Mouse (Mus musculus) kidney, adult 18-20 months (tissue): Measurements from ENCODE around the gene Jakmip3.

Experiments used
- DNase-seq: peaks from one replicate; pipeline ENCODE4 v3.0.0; 2021

Jakmip3 gene

DNA sequence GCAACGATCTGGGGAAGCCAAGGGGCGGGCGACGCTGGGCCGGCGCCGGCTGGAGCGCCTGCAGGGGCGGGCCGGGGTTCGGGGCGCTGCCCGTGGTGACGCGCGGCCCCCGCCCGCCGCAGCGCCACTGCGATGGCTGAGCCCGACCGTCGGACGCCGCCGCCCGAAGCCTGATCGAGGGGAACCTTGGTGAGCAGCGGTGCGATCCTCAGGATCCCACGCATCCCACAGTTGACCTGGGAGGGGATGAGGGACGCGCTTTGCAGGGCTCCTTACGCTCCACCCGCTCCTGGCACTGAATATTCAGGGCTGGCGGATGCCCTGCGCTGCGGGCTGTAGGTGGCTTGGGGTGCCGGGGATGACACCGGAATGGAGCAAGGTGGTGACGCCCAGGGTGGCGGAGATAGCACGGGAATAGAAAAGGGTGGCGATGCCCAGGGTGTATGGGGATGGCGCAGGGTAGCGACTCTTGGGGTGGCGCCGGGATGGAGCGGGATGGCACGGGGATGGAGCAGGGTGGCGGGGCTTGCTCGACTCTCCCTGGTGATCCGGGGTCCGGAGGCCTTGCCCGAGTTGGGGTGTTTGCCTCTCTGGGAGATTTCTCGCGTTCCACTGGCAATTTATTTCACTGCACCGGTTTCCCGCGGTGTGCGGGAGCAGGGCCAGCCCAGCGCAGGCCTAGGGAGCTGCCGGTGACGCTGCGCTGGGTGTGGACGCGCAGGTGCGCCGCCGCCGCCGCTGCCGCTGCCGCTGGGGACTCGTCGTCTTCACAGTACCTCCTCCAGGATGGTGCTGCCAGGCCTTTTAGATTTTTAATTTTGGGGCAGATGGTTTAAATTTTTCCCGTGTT, at the start of gene Jakmip3:
Jakmip3 (plus strand) TSS at position 119 of the 850 bp plus-strand sequence.
- DNase-seq = no peak

DNA sequence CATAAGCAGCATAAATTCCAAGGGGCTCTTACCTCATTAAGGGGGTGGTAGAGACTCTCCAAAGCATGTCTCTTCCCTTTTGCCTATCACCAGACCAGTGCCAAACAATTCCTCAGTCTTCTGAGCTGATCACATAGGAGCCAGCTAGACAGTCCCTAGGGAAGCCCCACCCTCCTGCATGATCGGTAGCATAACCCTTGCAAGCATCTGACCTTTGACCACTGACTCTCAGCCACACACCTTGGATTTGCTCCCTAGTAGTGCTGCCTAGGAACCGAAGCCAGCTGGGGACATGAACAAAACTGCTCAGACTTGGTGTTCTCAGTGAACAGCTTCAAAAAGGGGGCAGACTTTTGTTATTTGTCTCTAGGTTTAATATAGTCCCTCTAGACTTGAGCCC, 42.4 kb upstream of the Jakmip3 start:
- peak; percentile 56 for DNase-seq

DNA sequence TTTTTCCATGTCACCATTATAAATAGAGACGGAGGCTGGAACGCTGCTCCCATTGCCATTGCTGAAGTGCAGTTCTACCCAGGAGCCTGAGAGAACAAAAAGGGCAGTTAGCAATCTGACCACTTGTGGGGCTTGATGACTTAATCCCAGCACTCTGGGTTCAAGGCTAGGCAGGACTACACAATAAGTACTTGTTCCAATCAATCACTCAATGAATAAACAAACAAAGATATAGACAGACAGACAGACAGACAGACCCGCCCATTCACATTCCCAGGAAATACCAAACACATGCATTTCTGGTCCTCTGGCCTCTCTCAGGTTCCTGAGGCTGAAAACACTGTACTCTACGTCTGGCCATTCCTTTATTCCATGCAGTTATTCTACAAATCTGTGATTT, 41.8 kb upstream of the Jakmip3 start:
- DNase-seq = no peak

DNA sequence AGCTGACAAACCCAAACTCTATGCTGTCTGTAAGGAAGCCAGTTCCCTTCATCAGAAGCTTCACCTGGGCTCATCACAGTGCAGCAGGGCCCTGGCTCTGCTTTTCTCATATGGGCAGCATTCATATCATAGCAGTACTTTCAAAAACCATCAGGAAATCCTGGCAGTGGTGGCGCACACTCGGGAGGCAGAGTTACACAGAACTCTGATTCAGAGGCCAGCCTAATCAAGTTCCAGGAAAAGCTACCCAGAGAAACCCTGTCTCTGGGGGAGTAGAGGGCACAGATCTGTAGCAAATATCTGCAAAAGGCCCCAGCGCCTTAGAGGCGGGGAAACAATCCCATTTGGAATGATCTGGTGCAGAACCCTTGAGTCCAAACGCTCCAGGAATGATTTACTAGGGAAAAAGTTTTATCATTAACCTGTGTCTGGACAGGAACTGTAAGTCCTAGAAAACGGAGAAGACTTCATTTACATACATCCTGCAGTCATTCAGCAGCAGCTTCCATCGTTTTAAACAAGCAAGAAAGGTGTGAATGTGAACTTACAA, 36.6 kb upstream of the Jakmip3 start:
- peak; percentile 60 for DNase-seq

DNA sequence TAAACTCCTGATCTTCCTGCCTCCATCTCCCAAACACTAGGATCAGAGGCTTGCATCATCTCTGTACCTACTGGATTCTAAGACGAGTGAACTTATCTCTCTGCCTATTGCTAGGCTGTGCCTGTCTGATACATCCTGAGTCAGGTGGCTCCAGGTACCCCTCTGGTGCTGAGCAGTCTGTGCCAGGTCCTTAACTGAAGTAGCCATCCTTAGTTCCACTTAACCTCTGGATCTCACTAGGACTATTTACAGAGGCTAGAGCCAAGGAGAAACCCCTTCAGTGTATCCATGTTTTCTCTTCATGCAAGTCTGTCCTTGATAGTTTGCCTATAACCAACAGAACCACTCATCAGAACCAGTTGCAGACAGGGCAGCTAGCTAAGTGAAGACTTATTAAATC, 34.1 kb upstream of the Jakmip3 start:
- DNase-seq = no peak

DNA sequence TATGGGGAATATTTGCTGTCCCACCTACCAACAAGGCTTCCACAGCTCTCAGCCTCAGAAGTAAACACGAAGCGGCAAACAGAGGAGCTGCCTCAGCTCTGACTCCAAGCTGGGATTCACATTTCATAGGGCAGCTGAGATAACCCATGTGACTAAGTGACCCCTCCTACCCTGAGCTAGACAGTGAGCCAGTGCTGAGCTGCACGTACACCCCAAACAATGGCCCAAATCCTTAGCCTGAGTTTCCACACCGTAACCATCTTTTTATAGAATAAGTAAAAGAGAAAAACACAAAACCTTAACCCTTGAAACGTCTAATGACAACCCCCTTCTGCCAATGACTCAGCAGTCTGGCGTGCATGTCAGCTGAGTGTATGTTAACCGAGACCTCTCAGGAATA, 33.5 kb upstream of the Jakmip3 start:
- peak; percentile 51 for DNase-seq

DNA sequence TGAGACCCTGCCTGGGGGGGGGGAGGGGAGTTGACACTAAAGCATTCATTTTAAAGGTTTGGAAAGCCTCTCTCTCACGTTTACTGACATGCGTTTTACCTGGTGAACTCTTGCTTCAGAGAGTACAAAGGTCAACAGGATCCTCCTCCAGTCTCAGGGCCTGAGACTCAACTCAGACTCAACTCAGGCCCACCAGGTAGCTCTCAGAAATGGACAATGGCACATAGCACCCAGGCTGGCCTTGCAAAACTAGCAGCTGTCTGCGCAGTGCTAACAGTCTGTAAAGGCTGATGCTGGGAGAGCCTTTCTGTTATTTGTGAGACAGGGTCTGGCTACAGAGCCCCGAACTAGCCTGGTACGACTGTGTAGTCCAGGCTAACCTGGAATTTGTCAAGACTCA, 32.6 kb upstream of the Jakmip3 start:
- DNase-seq = peak; percentile 51

DNA sequence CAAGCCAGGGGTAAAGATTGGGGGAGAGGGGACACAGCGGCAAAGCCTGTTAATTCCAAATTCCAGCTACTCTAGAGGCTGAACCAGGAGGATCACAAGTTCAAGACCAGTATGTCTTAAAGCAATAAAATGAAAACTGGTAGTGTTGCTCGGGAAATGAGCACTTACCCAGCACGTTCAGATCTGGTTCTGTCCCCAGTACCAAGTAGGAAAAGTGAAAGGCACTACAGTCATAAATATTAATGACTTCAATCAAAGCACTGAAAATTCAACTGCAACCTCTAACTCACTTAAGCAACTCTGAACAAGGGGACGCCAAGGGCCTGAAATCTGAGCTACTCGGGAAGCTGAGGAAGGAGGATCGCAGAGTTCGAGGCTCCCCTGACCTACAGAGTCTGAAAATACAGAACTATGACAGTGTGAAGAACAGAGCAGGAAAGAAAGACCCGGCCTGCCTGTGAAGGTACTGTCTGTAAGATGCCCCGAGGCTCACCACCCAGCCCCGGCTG, 31.7 kb upstream of the Jakmip3 start:
- peak; percentile 23 for DNase-seq

DNA sequence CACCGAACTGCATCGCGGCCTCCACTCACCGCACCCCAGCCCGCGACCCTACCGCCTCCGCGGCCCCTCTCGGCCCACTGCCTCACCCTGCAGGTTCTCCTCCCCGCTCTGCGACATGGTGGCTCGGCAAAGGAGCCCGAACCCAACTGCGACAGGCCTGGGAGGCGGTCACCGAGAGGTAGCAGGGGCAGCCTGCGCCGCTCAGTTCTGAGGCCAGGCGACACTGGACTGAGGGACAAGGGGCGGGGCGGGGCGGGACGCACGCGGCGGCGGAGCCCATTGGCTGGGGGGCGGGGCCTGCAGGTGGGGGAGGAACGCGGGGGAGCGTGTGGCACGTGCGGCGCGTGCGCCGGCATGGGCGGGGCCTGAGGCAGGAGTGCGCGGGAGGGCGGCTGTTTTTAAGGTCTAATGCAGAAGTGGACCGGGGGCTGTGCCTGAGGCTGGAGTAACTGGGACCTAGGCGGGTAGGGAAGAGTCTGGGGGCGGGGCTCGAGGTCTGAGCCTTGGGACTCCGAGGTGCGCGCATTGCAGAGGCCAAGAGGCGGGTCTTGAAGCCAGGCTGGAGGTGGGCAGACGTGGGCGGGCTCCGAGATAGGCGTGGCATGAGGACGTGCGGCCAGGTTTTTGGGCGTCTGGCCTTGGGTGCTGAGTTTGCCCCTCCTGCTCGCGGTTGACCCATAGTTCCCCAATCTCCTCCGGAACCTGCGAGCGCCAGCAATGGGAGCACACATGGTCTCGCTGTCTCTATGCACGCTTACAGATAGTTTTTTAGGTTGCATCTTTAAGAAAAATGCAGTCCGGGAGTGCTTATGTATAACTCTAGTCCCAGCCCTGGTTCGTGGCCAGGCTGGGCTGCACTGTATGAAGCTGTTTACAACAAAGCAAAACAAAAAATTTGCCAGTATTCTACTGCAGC, 31.0 kb upstream of the Jakmip3 start, which contains the start of gene Bnip3:
Bnip3 (minus strand) TSS at position 243 of the 916 bp plus-strand sequence.
- DNase-seq = peak; percentile 93

DNA sequence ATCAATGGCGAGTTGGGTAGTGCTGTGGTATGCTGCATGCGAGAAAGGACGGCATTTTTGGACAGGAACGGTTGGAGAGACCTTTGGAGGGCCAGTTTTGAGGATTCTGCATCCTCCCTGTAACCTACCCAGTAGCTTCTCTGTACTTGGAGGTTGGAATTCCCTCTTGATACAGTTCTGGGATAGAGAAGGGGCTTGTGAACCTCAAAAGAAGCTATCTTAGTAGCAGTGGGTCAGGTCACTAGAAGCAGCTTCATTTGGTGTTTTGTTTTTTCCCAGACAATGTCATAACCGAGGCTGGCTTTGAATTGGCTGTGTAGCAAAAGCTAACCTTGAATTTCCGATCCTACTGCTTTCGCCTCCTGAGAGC, 30.4 kb upstream of the Jakmip3 start:
- no peak for DNase-seq

DNA sequence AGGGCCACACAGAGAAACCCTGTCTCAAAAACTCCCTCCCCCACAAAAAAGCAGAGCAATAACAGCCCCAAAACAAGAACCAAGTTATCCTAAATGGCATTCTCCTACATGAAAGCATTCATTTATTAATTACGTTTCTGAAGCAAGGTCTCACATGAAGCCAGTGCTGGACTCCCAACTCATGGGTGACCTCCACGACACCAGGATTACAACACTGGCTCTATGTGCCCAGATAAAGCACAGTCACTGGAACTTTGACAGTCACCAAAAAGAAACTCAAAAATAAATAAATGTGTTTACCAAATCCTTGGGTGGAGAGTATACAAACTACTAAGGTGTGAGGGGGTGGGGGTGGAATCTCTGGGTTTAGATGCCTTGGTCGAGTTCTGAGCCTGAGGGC, 26.9 kb upstream of the Jakmip3 start:
- no peak for DNase-seq

DNA sequence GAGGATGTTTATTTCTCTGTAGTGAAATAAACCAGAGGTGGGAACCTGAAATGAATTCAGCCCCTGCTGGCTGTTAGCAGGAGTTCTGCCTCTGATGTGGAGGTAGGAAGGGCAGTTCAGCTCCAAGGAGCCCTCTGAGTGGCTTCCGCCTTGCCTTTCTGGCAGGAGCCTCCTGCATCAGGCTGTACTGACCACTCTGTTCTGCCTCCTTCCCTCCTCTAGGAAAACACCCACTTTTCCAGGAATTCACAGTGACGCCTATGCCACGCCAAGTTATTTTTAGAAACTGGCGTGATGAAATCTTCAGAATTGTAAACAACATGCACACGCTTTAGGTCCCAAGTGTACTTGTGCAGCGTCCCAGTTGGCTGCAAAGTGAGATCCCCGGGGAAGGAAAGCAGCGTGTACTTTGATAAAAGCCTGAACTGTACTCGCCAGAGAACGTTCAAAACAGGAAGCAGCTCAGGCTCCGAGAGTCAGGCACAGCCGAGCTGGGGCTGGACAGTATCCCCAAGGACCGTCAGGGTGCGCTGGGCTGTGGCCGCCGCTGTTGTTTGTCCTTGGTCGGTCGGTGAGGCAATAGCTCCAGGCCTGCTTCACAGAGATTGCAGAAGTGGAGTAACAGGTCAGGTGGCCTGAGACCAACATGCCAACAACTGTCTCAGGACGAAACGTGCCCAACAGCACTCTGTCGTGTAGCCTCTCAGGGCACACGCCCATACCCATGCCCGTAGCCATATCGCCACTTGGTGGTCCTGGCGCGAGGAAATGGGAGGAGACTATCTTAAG, 21.2 kb upstream of the Jakmip3 start:
- peak; percentile 85 for DNase-seq

DNA sequence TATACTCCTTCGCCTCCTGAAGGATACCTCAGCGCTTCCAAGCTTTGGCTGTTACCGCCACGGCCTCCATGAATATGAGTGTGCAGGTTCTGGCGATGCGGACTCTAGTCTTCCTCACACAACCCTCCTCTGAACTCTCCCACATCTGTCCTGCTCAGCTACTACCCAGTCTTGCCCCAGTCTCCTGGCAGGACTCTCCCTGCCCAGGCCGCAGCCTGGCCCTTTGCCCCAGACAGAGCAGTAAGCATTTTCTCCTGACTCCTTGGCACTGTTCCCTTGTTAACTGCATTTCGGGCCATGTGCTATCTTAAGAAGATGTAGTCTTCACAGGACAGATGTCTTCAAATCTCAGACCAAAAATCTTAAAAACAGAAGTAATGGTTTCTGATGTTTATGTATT, 18.9 kb upstream of the Jakmip3 start:
- DNase-seq = peak; percentile 50

DNA sequence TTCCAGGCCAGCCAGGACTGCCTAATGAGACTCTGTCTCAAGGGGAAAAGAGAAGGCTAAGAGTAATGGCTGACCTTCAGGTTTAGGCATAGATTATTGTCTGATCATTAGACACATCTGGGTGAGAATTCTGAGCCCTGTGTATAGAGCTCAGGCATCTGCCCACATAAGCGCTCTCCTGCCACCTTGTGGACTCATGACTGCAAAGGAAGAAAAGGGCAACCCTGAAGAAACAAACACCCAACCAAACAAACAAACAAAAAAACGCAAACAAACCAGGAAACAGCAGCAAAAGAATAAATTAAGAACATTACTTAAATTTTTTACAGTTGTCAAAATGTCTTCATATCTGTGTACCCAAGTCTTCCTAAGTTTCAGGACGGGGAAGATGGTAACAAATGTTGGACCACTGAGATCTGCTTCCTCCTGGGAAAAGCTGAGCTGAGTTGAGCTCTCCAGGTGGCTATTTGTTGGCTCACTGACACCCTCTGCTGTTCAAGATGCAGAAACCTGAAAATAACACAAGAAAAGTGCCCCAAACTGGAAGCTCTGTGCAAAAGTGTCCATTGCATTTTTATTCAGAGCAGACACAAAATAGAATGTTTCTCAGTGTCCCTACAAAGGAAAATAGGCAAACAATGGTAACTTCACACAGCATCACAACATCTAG, 16.6 kb upstream of the Jakmip3 start:
- DNase-seq = peak; percentile 52

DNA sequence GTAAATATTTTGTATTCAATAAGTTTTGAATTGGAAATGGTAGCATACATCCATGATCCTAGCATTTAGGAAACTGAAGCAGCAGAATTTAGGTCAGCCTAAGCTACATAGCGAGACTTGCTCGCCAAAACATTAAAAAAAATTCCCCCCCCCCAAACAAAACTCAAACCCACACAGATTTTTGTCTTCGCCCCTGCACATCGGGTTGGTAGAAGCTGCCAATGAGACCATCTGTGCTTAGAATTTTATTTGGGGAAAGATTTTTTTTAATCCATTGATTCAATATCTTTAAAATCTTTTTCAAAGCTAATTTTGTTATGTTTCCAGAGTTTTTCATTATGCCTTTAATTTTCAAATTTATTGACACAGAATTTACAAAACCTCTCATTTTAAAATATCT, 12.1 kb upstream of the Jakmip3 start:
- no peak for DNase-seq

DNA sequence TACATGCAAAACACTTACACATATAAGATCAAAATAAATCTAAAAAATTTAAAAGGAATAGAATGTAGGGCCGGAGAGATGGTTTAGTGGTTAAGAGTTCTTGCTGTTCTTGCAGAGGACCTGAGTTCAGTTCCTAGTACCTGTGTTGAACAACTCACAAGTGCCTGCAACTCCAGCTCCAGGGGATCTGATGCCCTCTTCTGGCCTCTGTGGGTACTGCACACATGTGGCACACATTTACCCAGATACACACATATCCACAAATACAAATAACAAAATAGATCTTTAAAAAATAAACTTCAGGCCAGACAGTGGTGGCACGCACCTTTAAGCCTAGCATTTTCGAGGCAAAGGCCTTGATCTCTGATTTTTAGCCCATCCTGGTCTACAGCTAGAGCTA, 6.0 kb upstream of the Jakmip3 start:
- DNase-seq = no peak

DNA sequence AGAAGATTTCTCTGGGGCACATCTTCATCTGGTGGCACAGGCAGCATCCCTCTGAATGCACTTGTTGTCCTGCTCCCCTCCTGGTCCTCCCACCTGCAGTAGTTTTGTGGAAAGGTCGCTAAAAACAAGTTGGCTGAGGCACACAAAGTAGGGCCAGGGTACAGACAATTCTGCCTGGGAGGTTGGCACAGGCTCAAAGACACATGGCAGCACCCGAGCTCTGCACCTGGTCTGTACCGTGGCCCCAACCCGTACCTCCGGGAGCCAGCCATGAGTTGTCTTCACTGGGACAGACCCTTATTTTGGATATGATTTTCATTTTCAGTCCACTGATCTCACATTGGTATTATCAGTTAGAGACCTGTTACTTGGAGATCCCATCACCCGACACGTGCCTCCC, 1.5 kb upstream of the Jakmip3 start:
- DNase-seq = no peak

DNA sequence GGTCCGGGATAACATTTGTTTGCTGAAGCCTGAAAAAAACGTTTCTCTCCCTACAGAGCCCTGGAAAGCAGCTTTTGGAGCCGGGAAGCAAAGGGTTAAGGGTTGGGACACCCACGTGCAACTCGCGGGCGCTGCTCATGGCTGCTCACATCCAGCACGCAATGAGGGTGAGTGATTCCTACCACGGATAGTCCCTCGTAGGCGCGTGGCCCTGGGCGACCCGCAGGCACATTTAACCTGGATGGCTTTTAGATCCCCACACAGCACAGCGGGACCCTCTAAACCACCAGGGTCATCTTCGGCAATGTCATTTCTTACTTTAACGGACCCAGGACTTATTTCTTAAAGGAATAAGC, 296 bp upstream of the Jakmip3 start:
- DNase-seq = no peak

DNA sequence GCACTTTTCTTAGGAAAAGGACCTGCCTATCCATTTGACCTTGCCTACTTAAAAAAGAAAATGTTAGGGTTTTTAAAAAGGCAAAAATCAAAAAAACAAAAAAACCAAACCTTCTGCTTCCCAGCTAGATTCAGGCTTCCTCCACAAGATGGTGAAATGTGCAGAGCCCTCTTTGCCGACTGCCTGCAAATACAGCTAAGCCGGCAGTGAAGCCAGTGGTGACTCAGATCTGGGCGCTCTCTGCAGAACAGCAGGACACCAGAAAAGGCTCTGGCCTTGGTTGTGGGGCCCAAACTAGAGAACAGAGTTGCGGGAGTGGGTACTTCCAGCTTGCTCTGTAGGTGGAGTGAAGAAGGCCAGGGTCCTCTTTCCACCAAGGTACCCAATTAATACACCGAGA, 1.0 kb downstream of the Jakmip3 start:
- DNase-seq = no peak

DNA sequence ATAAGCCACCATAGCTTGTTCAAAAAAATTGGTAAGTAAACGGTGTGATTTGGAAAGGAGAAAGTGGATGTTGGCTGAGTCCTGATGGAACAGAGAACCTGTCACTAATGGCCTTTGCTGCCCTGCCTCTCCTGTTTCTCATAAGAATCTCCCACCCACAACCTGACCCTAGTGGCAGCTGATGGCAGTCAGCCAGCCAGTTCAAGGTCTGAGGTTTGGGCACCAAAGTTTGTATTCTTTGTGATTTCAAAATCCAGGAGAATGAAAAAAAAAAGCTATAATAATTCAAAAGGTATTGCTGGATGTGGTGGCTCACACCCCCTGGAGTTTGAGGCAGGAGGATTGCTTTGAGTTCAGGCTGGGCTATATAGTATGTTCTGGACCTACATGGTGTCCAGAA, 1.8 kb downstream of the Jakmip3 start:
- DNase-seq = no peak

DNA sequence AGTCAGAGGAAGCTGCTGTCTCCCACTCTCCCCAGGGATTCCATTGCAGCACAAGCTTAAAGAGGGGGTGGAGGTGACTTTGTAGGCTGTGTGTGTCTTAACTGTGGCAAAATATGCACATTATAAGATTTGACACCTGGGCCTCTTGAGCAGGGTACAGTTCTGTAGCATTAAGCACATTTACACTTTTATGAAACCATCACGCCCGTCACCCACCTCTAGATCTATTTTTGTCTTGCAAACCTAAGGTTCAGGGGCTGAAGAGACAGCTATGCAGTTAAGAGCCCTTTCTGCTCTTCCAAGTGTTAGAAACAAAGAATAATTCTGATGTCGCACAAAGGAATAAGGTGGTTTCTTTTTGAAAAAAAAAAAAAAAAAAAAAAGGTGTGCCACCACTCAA, 5.1 kb downstream of the Jakmip3 start:
- no peak for DNase-seq

DNA sequence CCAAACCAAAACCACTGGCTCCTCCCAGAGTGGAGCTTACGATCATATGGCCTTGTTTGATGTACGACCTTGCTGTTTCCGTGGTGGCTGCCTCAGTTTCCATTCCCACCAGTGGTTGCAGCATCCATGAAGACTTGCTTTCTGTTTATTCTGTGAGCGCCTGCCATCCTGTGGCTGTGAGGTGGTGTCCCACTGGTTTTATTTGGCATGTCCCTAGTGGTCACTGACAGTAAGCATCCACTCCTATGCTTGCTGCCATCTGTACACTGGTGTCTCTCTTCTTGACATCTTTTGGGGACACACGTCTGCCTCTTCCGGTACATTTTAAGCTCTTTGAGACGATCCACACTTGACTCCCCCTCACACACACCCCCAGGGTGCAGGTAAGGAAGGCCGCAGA, 7.2 kb downstream of the Jakmip3 start:
- no peak for DNase-seq
